Mouse (Mus musculus) heart, adult 2 months (tissue): ENCODE data around the gene Mocs2.

Source experiments
- CTCF ChIP-seq: fragments of 200-600 bp; IDR thresholded peaks from 2 replicates; pipeline ENCODE4 v1.8.1; 2022; ENCODE audit warnings: antibody characterized with exemption, mild to moderate bottlenecking, moderate library complexity
- EP300 ChIP-seq: fragments of 200-500 bp; IDR thresholded peaks from 2 replicates; pipeline ENCODE4 v1.6.1; 2011; ENCODE audit warnings: low read depth, low read length, control low read depth; ENCODE audit not compliant: insufficient read depth

- TF ChIP-seq CTCF, result no peak
- TF ChIP-seq EP300, result no peak
These were observed 19.0 kb downstream of the Mocs2 start for GRCm38 (mm10) chr13:114837061-114837460.
